Mouse (Mus musculus) naive thymus-derived CD4-positive, alpha-beta T cell, adult 2 months (primary cell): ENCODE measurements around the gene Arf5.

Source experiments
- DNase-seq: peaks from one replicate; pipeline ENCODE4 v3.0.0-alpha.2; 2011; ENCODE audit warnings: low read depth

The Arf5 gene

DNA sequence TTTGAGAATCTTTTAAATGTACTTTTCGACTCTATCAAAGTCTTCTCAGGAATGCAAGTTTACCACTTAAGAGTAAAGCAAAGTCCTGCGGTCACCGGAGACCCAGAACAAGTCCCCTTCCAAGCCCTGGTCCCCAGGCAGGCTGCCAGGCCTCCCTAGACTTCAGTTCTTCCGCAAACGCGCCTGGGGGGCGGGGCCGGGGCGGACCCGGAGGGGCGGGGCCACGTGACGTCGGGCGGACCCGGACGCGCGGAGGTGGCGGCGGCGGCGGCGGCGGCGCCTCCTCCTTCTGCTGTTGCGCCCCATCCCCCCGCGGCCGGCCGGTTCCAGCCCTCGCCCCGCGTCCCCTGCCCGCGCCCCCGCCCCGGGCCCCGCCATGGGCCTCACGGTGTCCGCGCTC lies at the start of gene Arf5:
Arf5 (plus strand) TSS at position 248 of the 400 bp plus-strand sequence.
- DNase-seq: peak; percentile 92

DNA sequence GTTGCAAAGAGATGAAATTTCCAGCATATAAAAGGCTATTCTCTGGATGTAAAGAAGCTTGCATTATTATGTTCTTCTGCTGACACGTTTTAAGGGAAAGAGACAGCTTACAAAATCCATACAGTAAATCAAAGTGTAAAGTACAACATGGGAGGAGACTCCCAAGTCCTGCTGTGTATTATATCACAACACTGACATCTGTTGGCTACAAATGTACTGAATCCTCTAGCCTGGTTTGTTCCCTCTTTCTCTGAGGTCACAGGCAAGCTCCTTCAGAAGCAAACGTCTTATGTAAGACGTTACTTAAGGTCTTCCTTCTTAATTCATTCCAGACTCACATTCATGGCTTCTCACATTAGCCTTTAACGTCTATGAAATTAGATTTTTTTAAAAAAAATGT lies 41.4 kb upstream of the Arf5 start:
- peak; percentile 69 for DNase-seq

DNA sequence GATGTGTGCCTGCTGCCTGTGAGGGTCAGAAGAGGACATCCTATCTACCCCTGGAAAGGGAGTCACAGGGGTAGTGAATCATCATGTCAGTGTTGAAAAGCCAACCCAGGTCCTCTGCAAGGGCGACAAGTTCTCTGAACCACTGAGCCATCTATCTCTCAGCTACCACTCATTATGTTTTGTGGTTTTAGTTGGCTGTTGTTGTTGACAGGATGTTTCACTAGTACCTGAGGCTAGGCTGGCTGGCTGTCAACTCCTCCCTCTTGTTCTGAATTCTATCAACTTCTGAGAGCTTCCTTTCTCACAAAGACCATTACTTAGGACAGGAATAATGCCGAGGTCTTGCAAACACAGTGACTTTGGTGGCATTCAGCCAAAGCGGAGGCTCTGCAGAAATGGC lies 38.2 kb upstream of the Arf5 start:
- peak; percentile 11 for DNase-seq

DNA sequence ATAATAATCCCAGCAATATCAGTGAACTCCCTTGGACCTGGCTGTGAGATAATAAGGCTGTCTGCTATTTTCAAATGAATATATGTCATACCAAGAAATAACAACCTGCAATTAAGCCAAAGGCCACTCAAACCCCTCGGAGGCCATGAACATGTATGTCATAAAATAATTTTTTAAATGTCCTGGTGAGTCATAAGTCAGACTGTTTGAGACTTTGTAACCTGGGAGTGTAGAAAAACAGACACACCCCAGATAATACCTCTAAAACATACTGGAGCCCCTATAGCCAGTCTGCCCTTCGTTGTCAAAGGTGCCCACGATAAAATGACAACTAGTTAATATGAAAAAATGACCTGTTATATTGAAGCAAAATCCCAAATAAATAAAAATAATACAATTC lies 34.3 kb upstream of the Arf5 start:
- DNase-seq: no peak

DNA sequence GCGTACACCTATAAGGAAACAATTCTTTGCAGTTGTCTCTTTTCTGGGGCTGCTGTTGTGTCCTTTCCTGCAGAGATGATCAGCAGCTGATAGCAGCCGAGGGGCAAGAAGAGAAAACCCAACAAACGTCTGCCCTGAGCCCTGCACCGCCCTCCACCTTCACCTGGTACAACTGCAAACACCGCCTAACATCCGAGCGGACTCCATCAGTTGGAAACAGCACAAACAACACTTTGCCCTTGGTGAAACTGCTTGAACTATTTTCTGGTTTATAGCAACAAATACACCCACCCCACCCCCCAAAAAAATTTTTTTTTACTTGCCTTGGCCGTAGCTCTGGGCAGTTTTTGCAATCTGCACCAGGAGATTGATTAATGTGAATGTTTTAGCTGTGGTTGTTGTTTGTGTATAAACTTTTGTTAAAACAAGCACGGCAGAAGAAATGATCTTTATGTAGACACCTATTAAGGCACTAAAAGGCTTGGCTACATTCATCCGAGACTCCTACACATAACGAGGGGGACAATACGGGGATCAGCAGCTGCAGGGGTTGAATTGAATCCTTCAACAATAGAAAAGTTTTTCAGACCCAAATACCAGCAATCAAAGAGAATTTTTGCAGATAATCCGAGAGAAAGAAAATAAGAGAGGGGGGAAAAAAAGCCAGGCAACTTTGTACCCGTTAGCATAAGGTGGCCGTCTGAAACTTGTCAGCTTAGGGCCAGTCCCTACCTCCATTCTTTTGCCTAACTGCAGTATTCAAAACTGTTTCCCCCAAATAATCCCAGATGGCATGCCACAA lies 27.1 kb upstream of the Arf5 start:
- no peak for DNase-seq

DNA sequence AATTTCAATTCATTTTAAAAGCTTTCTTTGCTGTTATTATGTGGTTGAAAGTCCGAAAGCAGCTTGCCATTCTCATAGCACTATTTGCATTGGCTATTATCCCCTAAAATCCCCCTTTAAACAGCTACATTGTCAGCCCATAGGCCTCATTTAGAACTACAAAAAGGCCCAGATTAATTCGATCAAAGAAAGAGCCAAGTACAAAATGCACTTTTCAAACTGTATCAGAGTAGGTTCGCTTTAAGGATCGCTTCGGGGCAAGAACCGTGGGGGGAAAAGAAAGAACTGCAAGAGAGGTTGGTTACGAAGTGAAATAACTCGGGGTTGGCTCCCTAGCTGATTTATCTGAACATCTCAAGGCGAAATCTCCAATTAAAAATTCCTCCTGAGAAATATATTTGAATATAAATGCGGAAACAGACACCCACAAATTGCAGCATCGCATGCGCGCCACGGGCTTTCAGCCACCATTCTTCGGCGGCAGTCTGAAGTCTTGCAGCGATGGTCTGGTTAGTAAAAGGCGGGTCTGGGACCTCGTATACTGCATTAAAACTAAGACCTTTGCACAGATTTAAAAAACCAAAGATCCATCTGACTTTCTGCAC lies 26.4 kb upstream of the Arf5 start:
- peak; percentile 34 for DNase-seq

DNA sequence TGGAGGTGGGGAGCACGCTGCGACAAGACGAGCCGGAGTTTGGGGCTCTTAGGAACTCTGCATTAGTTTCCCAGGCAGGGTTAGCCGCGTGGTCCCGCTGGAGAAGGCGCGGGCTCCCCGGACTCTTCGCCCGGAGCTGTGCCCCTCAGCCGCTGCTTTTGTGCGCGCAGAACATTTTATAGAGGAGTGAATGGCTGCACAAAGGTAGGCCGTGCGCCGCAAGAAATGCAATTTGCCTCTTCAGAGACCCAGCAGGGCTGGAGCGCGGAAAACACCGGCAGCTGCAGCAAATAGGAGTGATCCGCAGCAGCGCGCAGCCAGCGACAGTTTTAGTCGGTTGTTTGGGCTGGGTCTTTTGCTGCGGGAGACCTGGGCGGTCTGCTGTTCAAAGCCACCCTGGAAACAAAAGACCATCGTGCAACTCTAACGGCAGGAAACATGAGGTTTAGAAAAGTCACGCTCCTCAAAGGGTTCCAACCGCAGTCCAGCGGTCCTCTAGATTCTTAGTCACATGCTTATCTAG lies 25.6 kb upstream of the Arf5 start, which contains the start of gene Zfp800:
Zfp800 (minus strand) TSS at position 325 of the 523 bp plus-strand sequence.
- peak; percentile 53 for DNase-seq

DNA sequence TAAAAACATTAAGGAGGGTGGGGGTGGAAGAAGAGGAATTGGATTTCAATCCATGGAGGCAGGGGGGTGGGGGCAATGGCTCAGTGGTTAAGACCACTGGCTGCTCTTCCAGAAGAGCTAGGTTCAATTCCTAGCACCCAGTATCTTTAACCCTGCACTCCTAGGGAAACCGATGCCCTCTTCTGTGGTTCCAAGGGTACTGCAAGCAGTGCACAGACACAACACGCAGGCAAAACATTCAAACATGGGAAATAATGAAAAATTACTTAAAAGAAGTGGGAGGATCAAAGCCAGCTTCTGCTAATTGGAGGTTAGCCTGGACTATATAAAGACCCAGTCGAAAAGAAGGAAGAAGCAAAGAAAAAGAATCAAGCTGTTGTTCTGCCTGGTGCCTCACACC lies 24.6 kb upstream of the Arf5 start:
- peak; percentile 18 for DNase-seq

DNA sequence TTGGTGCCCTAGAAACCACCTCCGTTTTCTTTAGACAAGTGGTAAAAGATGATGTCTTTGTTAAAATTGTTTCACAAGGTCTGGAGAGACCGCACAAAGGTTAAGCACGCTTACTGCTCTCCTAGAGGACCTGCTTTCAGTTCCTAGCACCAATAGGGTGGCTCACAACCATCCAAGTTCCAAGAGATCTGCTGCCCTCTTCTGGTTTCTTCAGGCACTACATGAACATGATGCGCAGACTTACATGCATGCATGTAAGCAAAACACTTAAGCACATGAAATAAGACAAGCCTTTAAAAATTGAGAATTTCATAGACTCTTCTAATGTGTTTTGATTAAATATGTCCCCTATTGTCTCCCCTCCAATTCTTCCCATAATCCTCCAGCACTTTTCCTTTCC lies 23.6 kb upstream of the Arf5 start:
- peak; percentile 60 for DNase-seq

DNA sequence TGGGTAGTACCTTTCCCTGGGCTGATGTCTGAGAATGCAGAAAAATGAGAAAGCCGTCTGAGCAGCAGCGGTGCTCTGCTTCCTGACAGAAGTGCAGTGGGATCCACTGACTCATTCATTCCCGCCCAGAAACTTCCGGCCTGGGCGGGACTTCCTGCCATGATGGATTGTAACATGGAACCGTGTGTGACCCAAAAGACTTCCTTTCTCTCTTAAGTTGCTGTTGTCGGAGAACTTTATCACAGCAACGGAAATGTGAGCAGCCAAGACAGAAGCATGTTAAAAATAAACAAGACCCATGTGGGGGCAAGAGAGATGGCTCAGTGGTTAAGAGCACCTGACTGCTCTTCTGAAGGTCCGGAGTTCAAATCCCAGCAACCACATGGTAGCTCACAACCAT lies 13.3 kb upstream of the Arf5 start:
- peak; percentile 62 for DNase-seq

DNA sequence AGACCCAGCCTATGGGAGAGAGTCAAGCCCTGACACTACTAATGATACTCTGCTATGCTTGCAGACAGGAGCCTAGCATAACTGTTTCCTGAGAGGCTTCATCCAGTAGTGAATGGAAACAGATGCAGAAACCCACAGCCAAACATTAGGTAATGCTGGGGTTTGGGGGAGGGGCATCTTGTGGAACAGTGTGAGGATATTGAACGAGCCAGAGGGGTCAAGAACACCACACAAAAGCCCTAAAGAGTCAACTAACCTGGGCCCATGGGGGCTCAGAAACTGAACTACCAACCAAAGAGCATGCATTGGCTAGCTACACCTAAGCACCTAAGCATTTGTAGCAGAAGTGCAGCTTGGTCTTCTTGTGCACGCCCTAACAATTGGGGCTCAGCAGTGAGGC lies 12.1 kb upstream of the Arf5 start:
- no peak for DNase-seq

DNA sequence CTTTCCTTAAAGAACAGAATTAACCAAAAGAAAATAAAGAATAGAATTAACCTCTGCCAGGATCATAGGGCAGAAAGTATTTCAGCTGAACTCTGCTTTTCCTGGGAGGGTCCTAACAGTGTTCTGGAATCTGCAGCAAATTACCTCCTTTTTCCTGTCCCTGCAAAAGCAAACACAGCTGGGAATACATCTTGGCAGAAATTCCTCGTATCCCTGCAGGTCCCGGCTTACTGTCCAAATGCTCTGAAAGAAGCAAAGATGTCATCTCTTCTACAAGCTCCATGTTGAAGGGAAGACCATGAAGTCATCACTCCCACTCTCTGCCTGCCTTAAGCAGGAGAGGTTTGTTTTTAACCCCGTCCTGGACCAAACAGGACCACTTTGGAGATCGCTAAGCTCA lies 6.4 kb upstream of the Arf5 start:
- DNase-seq: no peak

DNA sequence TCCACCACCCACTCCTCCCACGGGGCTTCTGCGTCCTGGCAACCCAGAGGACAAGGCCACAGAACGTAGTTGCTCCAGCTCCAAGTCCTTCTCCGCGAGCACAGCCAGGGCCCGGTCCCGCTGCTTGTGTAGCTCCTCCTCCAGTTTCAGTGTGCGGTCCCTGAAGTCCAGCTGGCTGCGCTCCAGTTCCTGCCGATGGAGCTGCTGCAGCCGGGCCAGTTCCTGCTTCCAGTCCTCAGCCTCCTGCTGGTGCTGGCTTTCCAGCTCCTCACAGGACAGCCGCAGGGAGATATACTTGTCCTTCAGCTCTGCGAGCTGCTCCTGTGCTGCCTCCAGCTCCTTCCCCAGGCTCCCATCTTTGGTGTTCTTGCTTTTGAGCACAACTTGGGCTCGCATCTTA lies 4.9 kb upstream of the Arf5 start:
- DNase-seq: no peak

DNA sequence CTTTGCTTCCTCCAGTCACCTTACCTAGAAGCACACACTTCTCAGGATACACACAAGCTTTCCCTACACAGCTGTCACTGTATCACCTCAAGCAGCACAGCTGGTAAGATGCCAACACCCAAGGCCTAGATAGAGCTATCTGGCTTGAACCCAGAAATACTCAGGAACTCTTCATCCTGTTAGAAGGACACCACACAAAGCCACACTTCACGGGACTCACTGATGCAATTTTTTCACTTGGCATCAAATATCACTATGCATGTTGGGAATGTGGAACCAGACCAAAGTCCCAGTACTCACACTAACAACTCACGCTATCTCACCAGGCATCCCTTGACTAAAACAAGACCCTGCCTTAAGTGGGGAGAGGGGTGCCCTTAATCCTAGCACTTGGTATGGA lies 3.7 kb upstream of the Arf5 start:
- no peak for DNase-seq

DNA sequence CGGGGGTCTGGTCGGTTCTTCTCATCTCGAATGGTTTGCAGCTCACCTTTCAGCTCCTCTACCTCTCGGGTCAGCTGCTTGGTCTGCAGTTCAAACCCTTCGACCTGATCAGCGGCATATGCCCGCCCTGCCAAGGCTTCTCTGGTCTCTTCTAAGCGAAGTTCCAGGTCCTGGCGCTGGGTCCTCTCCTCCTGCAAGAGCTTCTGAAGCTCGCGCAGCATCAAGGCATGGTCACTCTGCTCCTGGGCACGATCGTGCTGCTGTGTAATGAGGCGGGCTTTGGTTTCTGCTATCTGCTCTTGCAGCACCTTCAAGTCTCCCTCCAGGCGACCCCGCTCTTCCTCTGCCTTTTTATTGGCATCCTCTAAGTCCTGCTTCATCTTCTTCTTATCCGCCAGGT lies 3.0 kb upstream of the Arf5 start:
- DNase-seq: no peak

DNA sequence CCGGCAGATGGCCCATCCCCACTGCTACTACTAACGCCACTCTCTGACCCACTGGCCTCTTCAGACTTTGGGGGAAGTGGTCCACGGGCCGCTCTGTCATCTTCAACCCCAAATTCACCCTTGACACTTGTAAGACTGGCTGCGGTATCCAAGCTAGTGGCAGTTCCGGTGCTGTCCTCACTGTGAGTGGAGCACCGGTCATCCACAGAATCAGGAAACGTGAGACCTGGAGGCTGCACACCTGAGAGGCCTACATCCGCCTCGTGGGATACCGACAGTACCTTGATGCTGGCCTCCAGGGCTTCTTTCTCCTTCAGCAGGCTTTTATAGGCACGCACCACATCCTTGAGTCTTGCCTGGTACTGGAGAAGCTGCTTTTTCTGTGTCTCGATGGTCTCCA lies 2.5 kb upstream of the Arf5 start:
- DNase-seq: peak; percentile 33

DNA sequence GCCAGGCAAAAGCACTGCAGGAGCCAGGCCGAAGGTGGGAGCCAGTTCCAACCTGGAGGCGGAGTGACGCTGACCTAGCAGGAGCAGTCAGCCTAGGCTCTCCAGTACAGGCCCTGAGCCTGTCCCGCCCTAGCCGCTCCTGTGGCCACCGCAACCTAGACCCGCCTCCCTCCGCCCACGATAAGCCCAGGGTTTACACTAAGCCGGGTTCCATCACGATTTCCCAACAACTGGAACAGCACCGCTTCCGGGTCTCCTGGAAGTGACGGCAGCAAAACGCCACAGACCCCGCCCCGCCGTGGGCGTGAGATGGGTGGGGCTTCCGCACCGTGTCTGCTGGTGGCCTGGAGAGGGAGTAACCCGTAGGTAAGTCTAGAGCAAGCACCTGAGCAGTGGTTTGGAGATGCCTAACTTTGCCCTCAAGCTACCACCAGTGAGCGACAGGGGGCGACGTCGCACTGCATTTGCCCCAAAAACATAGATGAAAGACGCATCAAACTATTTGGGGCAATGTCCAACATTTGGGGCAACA lies 1.8 kb upstream of the Arf5 start:
- peak; percentile 99 for DNase-seq

DNA sequence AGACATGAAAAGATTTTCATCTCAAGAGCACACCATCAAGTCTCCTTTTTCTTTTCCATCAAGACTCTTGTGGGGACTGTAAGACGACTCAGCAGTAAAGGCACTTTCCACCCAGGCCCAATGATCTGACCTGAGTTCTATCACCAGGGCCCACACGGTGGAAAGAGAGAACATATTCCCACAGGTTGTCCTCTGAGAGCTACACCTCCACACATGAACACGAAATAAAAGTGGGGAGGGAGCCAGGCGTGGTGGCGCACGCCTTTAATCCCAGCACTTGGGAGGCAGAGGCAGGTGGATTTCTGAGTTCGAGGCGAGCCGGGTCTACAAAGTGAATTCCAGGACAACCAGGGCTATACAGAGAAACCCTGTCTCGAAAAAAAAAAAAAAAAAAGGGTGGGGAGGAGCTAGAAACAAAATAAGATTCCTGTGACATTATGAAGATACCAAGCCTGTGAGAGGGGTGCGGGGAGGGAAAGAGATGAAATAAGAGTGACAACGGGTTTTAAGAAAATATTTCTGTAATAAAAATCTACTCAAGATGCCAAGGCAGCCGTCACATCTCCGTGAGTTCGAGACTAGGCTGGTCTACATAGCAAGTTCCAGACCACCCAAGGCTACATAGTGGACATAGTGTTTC lies 589 bp upstream of the Arf5 start:
- DNase-seq: no peak

DNA sequence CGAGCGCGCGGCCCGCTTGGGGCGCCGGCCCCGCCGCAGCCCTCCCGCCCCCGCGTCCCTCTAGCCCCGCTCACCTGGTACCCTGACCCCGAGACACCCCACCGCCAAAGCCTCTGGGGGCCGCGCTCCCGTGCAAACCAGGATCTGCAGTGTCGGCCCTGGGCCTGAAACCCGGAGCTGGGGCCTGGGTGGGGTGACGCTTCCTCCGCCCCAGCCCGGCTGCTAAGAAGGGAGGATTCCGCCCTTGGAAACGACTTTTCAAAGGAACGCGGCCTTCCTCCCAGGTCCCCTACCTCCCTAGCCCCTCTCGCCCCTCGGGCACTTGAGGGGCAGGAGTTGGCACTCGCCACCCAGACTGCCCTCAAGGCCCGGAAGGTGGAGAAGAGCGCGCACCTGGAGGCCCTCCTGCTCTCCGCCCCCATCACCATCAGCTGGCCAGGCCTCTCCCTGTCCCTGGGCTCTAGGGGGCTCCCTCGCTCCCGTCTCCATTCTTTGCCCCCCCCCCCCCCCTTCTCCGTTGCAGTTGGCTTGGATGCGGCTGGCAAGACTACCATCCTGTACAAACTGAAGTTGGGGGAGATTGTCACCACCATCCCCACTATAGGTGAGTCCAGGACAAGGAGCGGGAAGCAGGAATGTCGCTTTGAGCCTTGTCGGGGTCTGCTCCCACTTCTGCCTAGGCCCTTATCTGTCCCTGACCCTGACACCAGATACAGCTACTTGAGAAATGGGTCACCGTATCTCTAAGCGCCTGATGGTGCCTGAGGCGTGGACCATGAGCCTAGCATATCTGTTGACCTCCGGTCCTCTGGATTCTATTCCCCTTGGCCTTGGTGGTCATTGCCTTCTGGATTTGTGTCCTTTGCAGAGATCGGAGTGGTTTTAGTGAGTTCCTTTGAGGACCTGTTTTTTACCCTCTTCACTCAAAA lies 671 bp downstream of the Arf5 start:
- DNase-seq: peak; percentile 67

DNA sequence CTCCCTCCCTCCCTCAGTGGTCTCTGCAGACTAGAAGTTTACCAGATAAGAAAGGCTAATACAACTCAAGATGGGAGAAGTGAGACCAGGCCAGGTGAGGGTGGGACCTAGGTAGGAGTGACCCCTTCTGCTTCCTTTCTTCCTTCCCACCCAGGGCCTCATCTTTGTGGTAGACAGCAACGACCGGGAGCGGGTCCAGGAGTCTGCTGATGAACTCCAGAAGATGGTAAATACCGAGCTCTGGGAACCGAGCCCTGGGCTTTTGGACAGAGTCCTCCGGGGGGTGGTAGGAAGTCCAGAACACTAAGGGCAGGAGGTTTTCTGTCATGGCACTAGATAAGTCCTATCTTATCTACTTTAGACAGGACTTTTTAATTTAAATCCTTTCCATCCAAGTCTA lies 1.7 kb downstream of the Arf5 start:
- DNase-seq: no peak

DNA sequence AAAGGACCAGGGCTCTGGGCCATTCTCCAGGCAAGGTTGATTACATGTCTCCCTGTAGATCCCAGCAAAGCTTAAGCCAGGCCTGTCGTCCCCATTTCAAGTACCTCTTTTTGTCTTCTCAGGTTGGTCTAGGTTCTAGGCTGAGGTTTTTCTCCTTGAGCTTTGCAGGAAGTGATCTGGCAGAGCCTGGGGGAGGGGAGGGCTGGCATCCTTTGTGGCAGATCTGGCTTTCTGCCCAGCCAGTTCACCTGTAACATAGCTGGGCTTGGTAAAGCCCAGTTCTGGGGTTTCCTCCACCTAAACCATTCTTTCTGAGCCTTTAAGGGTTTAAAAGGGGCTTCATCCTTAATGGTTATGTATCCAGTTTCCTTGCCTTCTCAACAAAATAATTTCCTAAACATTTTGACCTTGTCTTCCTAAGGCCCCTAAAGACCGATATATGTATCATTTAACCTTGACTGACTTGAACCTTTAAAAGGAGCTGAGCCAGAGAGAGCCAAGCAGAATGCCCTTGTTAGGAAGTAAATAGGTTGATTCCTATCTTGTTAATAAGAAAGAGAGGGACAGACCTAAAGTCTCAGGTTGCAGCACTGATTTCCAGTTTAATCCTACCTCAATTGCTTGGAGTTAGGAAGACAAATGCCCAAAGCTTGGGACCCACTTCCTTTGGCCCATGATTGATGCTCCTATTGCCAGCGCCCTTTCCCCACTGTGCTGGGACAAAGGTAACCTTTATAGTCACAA lies 3.9 kb downstream of the Arf5 start, which contains the start of gene Fscn3:
Fscn3 (plus strand) TSS at position 694 of the 744 bp plus-strand sequence.
- peak; percentile 80 for DNase-seq
